Mouse (Mus musculus): ENCODE results near the gene Prickle1. TPM values are rescaled to one million over a fixed set of nuclear protein-coding genes. Genes with fewer than 3 reads are reported as not detected.

Gene Prickle1
- polyA plus RNA-seq, 1 experiment from 2014 or later: 2.9 TPM

DNA sequence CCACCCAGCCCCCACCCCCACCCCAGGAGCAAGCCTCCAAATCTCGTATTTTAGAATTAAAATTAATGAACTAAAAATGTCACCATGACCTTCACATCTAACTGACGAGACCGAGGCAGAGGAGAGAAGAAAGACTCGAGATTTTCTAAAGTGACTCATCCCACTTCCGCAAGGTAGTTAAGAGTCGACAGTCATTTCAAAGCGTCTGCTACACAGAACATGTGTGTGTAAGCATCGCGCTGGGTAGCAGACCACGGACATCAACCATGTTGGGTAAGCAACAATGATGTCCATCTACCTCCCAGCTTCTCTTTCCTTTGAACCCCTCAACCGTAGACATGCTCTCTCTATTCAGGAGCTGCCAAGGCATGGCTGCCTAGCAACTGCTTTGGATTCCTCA, 12.6 kb downstream of the Prickle1 start:
- H3K9me3 ChIP-seq (replicated peaks; ENCODE audit: control insufficient read depth, low read length): no peaks in the 10 kb centered on the region
- H3K27me3 ChIP-seq (ENCODE audit: control insufficient read depth, insufficient read depth, low read depth, low read length): no peaks in the 10 kb centered on the region
- H3K36me3 ChIP-seq (ENCODE audit: control insufficient read depth, insufficient read depth): no peaks in the 10 kb centered on the region
- H3K4me1 ChIP-seq (ENCODE audit: control insufficient read depth, low read depth, low read length): no peaks in the 10 kb centered on the region
- no peak overlapping the region for H3K4me2 ChIP-seq (ENCODE audit: low read depth, low read length)
- WGBS (ENCODE audit: insufficient replicate concordance): 83% methylated on average over 11 of the region's 11 CpGs
- H3K4me3 ChIP-seq (ENCODE audit: low read depth, low read length): no peak overlapping the region
- H3K9ac ChIP-seq (ENCODE audit: low read depth, low read length): no peak overlapping the region
- ATAC-seq (ENCODE audit: low read depth): no peak
- no peak overlapping the region for H3K27ac ChIP-seq (ENCODE audit: low read length)

GRCm38 (mm10) chr15:93581736-93582135, 14.0 kb downstream of the Prickle1 start:
- Histone ChIP-seq H3K4me2 (ENCODE audit: low read depth, low read length) (no peak overlapping the region), H3K4me3 (ENCODE audit: low read depth, low read length) (no peak overlapping the region), H3K9ac (ENCODE audit: low read depth, low read length) (no peak overlapping the region), H3K27me3 (ENCODE audit: control insufficient read depth, insufficient read depth, low read depth, low read length) (no peaks in the 10 kb centered on the region), H3K27ac (ENCODE audit: low read length) (no peak overlapping the region), H3K36me3 (ENCODE audit: control insufficient read depth, insufficient read depth) (no peaks in the 10 kb centered on the region), H3K4me1 (ENCODE audit: control insufficient read depth, low read depth, low read length) (no peaks in the 10 kb centered on the region), H3K9me3 (replicated peaks; ENCODE audit: control insufficient read depth, low read length) (no peaks in the 10 kb centered on the region)
- ATAC-seq (ENCODE audit: low read depth): no peak
- 72% methylated on average over 8 of the region's 8 CpGs for WGBS (ENCODE audit: insufficient replicate concordance)

DNA sequence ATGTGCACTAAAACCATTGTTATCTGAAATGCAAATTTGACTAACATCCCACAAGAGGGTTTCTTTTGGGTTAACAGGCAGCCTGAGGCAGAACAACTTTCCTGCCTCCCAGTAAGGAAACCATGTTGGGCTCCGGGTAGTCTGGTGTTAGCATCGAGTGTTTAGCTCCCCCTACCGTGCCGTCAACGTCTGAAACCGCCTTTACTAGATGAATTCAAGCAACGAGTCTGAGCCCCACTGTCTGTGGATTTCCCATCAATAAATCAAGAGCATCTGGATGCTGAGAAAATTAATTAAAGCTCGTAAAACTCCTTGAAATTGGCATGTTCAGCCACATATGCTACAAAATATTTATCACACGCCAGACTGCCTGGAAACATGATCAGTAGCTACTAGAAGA, 15.8 kb downstream of the Prickle1 start:
- Histone ChIP-seq H3K36me3 (ENCODE audit: control insufficient read depth, insufficient read depth) (no peaks in the 10 kb centered on the region), H3K27me3 (ENCODE audit: control insufficient read depth, insufficient read depth, low read depth, low read length) (no peaks in the 10 kb centered on the region), H3K9ac (ENCODE audit: low read depth, low read length) (no peak overlapping the region), H3K4me1 (ENCODE audit: control insufficient read depth, low read depth, low read length) (no peaks in the 10 kb centered on the region), H3K4me3 (ENCODE audit: low read depth, low read length) (no peak overlapping the region), H3K27ac (ENCODE audit: low read length) (no peak overlapping the region), H3K9me3 (replicated peaks; ENCODE audit: control insufficient read depth, low read length) (no peaks in the 10 kb centered on the region), H3K4me2 (ENCODE audit: low read depth, low read length) (no peak overlapping the region)
- 54% methylated on average over 9 of the region's 9 CpGs for WGBS (ENCODE audit: insufficient replicate concordance)
- no peak for ATAC-seq (ENCODE audit: low read depth)

- ATAC-seq (ENCODE audit: low read depth): no peak
- H3K4me3 ChIP-seq (ENCODE audit: low read depth, low read length): no peak overlapping the region
- H3K36me3 ChIP-seq (ENCODE audit: control insufficient read depth, insufficient read depth): no peaks in the 10 kb centered on the region
- no peaks in the 10 kb centered on the region for H3K27me3 ChIP-seq (ENCODE audit: control insufficient read depth, insufficient read depth, low read depth, low read length)
- no peak overlapping the region for H3K9ac ChIP-seq (ENCODE audit: low read depth, low read length)
- no peak overlapping the region for H3K27ac ChIP-seq (ENCODE audit: low read length)
- 76% methylated on average over 9 of the region's 9 CpGs for WGBS (ENCODE audit: insufficient replicate concordance)
- H3K4me2 ChIP-seq (ENCODE audit: low read depth, low read length): no peak overlapping the region
- H3K4me1 ChIP-seq (ENCODE audit: control insufficient read depth, low read depth, low read length): no peaks in the 10 kb centered on the region
- no peaks in the 10 kb centered on the region for H3K9me3 ChIP-seq (replicated peaks; ENCODE audit: control insufficient read depth, low read length)
These were observed 16.6 kb downstream of the Prickle1 start for GRCm38 (mm10) chr15:93579100-93579499.

DNA sequence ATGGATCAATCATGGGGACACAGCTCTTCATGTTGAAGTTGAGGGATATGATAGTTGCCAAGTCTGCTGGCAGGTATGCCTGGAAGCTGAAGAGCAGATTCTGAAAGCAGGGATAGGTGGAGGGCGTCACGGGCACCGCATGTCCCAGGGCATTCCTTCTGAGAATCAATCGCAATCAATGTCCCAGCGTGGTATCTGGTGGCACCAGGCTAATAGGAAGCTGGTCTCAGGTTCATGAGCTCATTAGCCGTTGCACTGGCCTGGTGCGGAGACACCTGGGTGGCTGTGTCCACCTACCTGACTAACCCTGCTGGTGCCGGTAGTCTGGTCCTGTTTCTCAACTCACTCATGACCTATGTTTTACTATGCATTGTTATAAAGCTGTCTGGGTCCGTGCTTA, 19.3 kb downstream of the Prickle1 start:
- no peak for ATAC-seq (ENCODE audit: low read depth)
- Histone ChIP-seq H3K4me3 (ENCODE audit: low read depth, low read length) (no peak overlapping the region), H3K4me2 (ENCODE audit: low read depth, low read length) (no peak overlapping the region), H3K27me3 (ENCODE audit: control insufficient read depth, insufficient read depth, low read depth, low read length) (no peaks in the 10 kb centered on the region), H3K27ac (ENCODE audit: low read length) (no peak overlapping the region), H3K36me3 (ENCODE audit: control insufficient read depth, insufficient read depth) (no peaks in the 10 kb centered on the region), H3K9ac (ENCODE audit: low read depth, low read length) (no peak overlapping the region), H3K9me3 (replicated peaks; ENCODE audit: control insufficient read depth, low read length) (no peaks in the 10 kb centered on the region), H3K4me1 (ENCODE audit: control insufficient read depth, low read depth, low read length) (no peaks in the 10 kb centered on the region)
- 74% methylated on average over 9 of the region's 9 CpGs for WGBS (ENCODE audit: insufficient replicate concordance)

GRCm38 (mm10) chr15:93575884-93576283, 19.8 kb downstream of the Prickle1 start:
- H3K36me3 ChIP-seq (ENCODE audit: control insufficient read depth, insufficient read depth): no peaks in the 10 kb centered on the region
- 12% methylated on average over 5 of the region's 5 CpGs for WGBS (ENCODE audit: insufficient replicate concordance)
- no peak for ATAC-seq (ENCODE audit: low read depth)
- H3K4me3 ChIP-seq (ENCODE audit: low read depth, low read length): no peak overlapping the region
- no peaks in the 10 kb centered on the region for H3K4me1 ChIP-seq (ENCODE audit: control insufficient read depth, low read depth, low read length)
- no peak overlapping the region for H3K27ac ChIP-seq (ENCODE audit: low read length)
- H3K27me3 ChIP-seq (ENCODE audit: control insufficient read depth, insufficient read depth, low read depth, low read length): no peaks in the 10 kb centered on the region
- no peak overlapping the region for H3K4me2 ChIP-seq (ENCODE audit: low read depth, low read length)
- H3K9me3 ChIP-seq (replicated peaks; ENCODE audit: control insufficient read depth, low read length): no peaks in the 10 kb centered on the region
- H3K9ac ChIP-seq (ENCODE audit: low read depth, low read length): no peak overlapping the region

DNA sequence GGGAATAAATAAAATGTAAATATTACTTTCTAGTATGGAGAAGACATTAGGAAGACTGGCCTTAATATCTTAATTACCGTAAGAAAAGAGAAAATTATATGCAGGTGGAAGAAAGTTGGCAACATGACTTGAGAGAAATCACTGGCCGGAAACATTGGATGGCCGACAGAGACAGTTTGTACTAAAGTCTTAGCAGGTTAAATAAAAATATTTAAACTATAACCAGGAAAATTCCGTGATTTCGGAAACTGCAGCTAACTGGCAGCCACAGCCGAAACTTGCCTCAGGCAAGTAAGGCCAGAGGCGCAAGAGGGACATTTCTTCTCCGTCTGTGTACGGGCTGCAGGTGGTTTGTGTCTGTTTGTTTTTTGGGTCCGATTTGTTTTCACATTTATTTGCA, 22.8 kb downstream of the Prickle1 start:
- no peak overlapping the region for H3K4me2 ChIP-seq (ENCODE audit: low read depth, low read length)
- no peaks in the 10 kb centered on the region for H3K4me1 ChIP-seq (ENCODE audit: control insufficient read depth, low read depth, low read length)
- no peaks in the 10 kb centered on the region for H3K36me3 ChIP-seq (ENCODE audit: control insufficient read depth, insufficient read depth)
- H3K9me3 ChIP-seq (replicated peaks; ENCODE audit: control insufficient read depth, low read length): no peaks in the 10 kb centered on the region
- no peak overlapping the region for H3K9ac ChIP-seq (ENCODE audit: low read depth, low read length)
- no peak for ATAC-seq (ENCODE audit: low read depth)
- H3K27ac ChIP-seq (ENCODE audit: low read length): no peak overlapping the region
- no peak overlapping the region for H3K4me3 ChIP-seq (ENCODE audit: low read depth, low read length)
- no peaks in the 10 kb centered on the region for H3K27me3 ChIP-seq (ENCODE audit: control insufficient read depth, insufficient read depth, low read depth, low read length)
- 85% methylated on average over 10 of the region's 10 CpGs for WGBS (ENCODE audit: insufficient replicate concordance)

- Histone ChIP-seq H3K4me1 (ENCODE audit: control insufficient read depth, low read depth, low read length) (no peaks in the 10 kb centered on the region), H3K9me3 (replicated peaks; ENCODE audit: control insufficient read depth, low read length) (no peaks in the 10 kb centered on the region), H3K36me3 (ENCODE audit: control insufficient read depth, insufficient read depth) (no peaks in the 10 kb centered on the region), H3K4me3 (ENCODE audit: low read depth, low read length) (no peak overlapping the region), H3K9ac (ENCODE audit: low read depth, low read length) (no peak overlapping the region), H3K4me2 (ENCODE audit: low read depth, low read length) (no peak overlapping the region), H3K27me3 (ENCODE audit: control insufficient read depth, insufficient read depth, low read depth, low read length) (no peaks in the 10 kb centered on the region), H3K27ac (ENCODE audit: low read length) (no peak overlapping the region)
- 71% methylated on average over 11 of the region's 11 CpGs for WGBS (ENCODE audit: insufficient replicate concordance)
- ATAC-seq (ENCODE audit: low read depth): no peak
These were observed 24.7 kb downstream of the Prickle1 start for GRCm38 (mm10) chr15:93570881-93571495.

GRCm38 (mm10) chr15:93568911-93569310, 26.8 kb downstream of the Prickle1 start:
- Histone ChIP-seq H3K9me3 (replicated peaks; ENCODE audit: control insufficient read depth, low read length) (no peaks in the 10 kb centered on the region), H3K9ac (ENCODE audit: low read depth, low read length) (no peak overlapping the region), H3K4me1 (ENCODE audit: control insufficient read depth, low read depth, low read length) (no peaks in the 10 kb centered on the region), H3K4me3 (ENCODE audit: low read depth, low read length) (no peak overlapping the region), H3K27ac (ENCODE audit: low read length) (no peak overlapping the region), H3K27me3 (ENCODE audit: control insufficient read depth, insufficient read depth, low read depth, low read length) (no peaks in the 10 kb centered on the region), H3K4me2 (ENCODE audit: low read depth, low read length) (no peak overlapping the region), H3K36me3 (ENCODE audit: control insufficient read depth, insufficient read depth) (no peaks in the 10 kb centered on the region)
- no peak for ATAC-seq (ENCODE audit: low read depth)
- WGBS (ENCODE audit: insufficient replicate concordance): 68% methylated on average over 3 of the region's 3 CpGs
